Mouse (Mus musculus) spleen, postnatal 4 days (tissue): Measurements from ENCODE around the gene Gfra1.

Experiments used
- DNase-seq, 2 experiments: peaks; one replicate each; pipeline ENCODE4 v3.0.0; 2022; ENCODE audit warnings: low spot score in 2 of 2

Gene Gfra1

DNA sequence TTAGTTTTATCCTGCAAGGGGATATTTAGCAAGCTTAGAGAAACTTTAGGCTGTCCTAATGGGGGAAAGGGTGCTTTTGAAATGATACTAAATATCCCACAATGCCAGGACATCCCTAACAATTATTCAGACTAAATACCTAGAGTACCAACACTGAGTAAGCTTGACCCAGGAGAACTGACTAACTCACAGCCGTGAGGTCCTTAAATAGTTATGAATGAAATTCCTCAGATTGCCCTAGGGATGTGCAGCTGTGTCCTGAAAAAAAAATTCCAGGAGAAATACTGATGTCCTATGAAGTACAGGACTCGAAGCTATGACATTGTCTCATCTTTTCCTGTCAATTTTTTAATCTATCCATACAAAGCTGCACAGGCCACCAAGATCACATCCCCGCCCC is 201.5 kb downstream of the Gfra1 start:
- no peak for DNase-seq

DNA sequence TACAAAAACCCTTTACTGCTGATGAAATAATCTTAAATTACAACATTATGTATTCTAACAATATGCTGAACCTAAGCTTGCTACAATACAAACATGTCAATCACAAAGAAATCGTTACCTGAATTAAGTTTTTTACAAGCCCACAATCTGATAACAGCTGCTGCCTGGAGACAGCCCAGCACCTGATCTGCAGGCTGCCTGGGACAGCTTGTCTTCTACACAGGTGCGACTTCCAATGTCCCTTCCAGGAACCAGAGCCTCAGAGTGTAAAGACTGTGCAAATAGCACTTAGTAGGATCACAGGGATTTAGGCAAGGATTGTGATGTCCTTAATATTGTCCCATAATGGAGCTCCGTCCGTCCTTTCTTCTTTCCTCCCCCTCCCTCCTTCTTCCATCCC is 204.0 kb downstream of the Gfra1 start:
- DNase-seq = no peak

DNA sequence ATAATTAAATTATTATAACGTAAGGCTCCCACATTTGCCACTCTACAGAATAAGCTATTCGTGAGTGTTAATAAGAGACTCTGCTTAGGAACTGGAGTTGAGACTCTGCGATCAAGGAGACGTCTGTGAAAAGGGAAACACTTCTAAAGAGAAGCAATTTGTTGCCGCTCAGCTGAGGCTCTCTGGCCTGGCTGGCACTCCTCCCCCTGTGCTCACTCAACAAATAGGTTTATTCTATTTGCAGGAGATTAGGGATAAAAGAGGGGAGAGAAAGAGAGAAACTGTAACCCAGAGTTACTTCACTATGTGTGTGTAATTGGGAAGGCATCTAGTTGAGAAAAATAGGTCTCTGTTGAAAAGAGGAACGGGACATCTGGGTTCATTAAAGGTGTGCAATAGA is 204.6 kb downstream of the Gfra1 start:
- DNase-seq = no peak

DNA sequence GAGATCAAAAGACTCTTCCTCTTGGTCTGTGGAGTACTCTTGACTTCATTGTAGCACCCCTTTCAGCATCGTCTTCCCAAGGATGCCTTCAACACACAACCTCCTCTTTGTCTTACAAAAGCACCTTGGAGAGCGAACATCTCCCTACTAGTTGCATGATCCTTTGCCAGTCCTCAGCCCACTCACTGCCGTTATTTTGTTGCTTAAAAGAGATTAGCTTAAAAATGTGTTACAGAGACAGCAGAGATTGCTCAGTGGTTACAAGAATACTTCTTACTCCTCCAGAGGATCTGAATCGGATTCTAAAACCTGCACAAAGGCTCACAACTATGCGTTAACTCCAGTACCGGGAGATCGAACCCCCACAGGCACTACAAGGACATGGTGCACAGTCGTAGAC is 205.5 kb downstream of the Gfra1 start:
- no peak for DNase-seq

DNA sequence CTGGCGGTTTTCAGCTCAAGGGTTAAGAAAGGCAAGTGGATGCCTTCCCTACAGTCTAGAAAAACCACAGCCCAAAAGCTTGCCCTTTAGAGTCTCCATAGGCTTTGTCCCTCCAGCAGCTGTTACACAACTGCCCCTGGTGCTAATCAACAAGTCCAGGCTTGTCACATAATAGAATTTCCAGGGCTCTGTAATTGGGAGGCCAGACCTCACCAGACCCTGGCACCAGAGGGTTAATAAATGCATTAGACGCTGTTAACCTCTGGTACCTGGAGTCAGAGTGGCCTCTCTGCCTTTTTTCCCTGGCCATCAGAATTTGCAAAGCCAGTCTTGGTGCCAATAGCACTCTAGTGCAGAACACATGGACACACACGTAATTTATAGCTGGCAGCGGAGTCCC is 211.6 kb downstream of the Gfra1 start:
- no peak for DNase-seq

DNA sequence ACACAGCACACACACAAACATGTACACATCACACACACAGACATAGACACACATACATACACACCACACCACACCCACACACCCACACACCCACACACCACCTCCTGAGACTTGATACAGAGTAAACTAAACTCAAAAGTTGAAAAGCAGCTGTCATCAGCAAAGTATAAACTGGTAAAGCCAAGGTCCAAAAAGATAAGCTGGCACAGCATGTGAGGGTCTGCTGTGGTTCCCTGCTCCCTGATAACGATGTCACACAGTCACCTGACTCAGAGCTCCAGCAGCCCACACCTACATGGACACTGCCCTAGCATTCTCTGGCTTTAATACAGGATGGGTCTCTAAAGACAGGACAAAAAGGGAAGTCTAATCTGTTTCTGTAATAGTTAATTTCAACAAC is 212.1 kb downstream of the Gfra1 start:
- DNase-seq = no peak

DNA sequence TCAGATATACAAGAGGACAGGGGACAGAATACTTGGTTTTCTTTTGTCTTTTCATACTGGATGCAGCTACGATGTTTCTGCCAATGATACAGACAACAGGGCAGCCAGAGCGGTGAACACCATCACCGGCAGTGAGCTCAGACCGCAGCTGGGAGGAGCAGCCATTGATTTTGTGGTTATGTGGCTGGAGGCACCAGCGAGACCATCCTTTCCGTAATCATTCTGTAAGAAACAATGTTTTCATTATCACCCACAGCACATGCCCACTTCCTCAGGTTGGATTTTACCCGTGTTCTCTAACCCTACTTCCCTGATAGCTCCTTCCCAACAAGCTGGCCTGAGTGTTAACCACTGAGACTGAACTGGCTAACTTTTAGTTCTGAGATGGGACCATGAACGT is 217.4 kb downstream of the Gfra1 start:
- DNase-seq = no peak

DNA sequence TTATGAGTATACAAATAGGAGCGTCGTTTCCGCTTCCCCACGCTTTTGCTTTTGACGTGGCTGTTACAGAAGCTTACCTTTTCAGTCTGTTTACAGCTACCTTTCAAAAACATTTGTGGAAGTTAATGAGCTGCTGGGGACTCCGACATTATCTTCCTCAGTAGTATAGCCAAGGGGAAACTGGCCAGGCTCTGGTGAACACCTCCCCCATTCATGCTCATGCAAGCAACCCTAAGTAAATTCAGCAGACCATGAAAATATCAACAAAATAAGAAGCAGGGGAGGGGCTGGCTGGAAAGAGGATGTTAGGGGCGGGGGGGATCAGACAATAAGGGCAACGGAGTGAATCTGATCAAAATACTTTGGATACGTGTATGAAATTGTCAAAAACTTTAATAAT is 228.0 kb downstream of the Gfra1 start:
- DNase-seq = no peak

DNA sequence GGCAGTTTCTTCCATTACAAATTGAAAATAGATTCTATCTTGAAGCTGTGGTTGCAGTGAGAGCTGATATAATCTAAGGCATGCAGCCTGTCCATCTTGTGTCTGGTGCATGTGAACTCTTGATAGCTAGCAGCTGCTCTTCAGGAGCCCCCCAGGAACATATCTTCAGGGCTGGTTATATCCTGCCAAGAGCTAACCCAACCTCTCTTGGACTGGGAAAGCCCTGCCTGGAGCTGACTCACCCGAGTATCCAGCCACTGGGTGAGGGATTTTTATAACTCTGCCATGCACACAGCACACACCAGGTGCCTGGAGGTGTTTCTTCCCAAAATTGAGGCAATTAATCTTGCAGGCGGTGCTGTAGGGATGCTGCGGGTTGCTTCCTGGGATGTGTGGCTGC is 228.8 kb downstream of the Gfra1 start:
- DNase-seq = no peak

DNA sequence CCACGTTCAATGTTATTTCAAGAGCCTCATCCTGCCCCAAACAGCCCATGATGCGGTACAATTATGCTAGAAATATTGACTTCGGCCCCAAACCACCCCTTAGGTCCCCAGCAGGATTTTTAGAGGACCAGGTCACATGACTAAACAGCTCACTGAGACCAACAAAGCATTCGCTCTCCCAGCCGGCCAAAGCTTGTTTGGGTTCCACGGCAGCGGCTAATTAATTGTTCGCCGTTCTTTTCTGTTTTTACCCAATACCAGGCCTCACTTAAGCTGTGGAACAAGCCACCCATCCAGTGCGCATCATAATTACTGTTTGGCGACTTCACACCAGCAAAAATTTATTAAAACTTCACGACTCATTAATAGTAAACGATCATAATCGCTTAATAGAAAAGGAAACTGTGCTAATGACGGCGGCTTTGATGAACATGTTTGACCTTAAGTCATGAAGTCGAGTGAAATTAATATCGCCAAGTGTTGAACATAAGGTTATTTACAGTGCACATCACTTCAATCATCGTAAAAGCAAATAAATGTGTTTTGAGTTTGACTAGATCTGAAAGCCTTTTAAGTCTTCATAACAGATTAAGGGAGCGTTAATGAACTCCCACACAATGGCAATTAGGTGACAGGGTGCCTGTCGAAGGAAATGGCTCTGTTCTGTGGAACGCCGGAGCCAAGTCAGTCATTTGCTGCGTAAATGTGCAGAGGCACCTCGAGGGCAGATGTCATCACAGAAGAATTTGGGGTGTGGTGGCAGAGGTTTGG is 235.5 kb downstream of the Gfra1 start:
- no peak for DNase-seq

DNA sequence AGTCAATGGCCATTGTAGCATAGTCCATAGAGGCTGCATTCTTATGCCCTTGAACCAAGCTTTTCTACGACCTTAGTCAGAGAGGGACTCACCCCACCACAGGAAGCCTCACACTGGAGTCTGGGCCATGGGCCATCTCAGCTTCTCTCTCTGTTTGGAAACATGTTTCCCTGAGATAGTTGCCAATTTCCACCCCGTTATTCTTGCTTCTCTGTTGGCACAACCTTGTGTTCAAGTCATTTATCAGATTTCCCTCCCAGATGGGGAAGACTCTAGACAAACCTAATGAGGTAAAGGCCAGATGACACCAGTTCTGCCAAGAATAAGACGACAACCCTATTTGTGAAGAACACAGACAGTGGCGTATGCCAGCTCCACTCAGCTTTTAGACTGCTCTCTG is 238.1 kb downstream of the Gfra1 start:
- DNase-seq = no peak

DNA sequence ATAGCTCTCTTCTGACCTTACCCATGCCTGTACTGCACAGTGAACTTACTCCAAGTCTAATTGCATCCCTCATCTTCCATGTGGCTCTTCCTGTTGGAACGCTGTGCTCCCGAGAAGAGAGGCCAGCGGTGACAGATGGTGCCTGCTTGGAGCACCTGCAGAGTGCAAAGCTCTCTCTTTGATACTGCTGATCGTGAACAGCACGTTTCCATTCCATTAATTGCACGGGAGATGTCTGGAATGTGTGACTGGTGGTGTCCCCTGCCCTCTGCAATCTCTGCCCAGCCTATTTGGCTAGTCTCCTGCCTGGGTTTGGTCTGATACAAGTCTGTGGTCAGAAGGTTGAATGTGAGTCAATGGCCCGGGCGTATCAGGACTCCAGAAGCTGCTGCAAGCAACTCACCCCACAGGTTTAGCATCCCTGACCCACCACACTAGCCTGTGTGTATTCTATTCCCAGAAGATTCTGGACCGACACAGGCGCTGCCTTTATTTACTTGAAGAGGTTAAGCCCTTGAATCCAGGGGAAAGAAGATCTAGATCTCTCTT is 249.1 kb downstream of the Gfra1 start:
- DNase-seq = no peak

DNA sequence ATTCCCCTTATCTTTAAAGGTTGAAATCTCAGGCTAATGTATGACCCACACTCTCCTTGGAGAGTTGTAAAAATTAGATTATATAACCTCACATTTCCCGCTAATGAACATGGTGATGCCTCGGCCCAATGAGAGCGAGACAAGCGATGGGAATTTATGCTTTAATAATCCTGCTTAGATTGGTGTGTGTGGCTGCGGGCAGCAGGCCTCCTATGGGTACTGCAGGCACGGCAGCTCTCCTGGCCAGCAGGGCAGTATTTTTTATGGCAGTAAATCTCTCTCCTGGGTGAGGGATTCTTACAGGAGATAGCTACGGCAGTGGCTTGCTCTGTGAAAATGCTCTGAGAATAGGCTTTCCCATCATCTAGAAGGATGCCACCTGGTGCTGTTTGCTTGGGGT is 250.2 kb downstream of the Gfra1 start:
- DNase-seq = no peak

DNA sequence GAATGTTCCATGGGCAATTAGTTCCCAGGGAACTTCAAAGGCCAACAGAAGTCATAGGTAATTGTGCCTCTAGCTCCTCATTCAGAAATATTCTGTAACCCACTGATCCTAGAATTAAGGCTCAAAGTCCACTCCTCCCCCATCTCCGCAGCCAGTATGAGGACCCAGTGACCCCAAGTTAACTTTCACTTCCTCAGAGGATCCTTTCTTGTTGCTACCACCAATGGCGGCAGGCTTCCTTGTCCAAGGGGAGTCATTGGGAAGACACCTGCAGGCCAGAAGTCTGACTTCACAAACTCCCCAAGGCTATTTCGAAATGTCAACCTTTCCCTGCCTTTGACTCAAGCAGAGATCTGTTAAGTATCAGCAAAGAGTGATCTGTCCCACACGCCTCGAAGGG is 253.1 kb downstream of the Gfra1 start:
- no peak for DNase-seq

DNA sequence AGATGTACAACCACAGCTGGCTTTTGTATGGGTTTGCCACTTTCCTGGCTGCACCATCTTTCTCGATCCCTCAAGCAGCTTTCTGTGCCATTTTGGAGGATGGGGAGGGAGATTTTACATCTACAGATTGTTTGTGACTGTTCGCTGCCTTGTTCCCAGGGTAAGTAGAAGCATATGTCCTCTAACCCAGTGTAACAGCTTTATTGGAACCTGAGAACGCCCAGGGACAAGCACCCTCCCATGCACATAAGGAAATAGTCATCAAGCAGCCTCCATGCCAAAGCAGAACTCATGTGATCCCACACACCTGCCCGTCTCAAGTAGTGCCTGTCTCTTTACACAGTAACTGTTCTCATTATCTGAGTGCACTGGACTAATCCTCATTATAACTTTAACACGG is 256.0 kb downstream of the Gfra1 start:
- no peak for DNase-seq

DNA sequence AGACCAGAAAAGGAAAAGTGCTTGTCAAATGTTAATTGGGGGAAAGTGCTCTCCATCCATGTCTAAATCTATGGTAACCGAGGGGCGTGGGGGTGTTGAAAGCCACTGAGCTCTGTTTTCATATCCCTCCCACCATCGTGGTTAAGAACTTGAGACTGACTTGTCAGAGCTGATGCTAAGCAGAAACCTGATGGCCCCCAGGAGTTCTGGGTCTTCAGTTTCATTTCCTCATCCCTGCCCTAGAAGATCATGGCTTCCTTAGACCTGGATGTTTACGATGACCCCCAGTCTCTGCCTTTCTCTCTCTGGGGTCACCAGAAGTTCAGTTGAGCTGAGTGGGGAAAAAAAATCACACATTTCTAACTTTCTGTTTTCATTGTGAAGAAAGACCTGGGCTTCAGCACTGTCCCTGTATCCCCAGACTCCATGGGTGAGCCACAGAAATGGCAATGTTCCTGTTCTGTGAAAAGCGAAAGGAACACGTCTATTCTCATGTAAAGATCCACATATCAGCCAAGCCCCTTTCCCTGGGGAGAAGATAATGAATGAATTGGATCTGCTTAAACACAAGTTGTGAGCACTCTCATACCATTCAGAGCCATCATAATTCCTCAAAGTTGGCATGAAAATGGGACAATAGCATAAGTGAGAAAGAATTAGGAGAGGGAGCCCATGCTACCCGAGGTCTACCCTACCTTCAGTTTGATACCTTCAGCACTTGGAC is 261.8 kb downstream of the Gfra1 start:
- DNase-seq = no peak

DNA sequence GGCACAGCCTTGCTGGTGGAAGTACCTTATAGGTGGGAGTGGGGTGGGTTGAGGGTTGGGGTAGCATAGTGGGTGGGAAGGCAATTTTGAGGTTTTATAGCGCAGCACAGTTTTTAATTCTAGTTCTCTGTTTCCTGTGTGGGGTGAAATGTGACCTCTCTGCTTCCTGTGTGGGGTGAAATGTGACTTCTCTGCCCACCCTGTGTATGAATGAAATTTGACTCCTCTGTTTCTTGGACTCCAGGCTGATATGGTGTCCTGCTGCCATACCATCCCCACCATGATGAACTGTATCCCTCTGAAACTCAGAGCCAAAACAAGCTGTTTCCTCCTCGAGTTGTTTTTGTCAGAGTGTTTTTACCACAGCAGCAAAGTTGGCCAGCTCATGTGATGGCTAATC is 264.8 kb downstream of the Gfra1 start:
- DNase-seq = no peak

DNA sequence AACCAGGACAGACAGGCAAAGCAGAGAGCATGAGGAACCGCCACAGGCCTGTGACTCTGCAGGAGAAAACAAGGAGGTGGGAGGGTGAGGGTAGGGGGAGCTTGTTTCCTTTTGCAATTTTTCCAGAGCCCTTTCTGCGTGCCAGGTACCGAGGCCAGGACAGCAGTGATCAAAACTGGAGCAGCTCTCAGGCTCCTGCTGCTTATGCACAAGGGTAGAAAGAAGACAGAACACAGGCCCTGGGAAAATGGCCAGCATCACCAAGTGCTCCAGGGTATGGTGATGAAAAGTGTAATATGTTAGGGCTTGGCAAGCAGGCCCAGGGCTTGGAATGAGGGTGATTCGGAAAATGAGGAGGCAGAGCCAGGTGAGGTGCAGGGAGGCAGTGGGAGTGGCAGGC is 269.2 kb downstream of the Gfra1 start:
- no peak for DNase-seq
